Mouse (Mus musculus): ENCODE measurements around the gene Gm20517.
A peak's percentile ranks its signal among the peaks of the same experiment; 100 is the strongest.

- 0 out of 2 replicates have a peak, but pooled peaks have one; percentile 18 for TF ChIP-seq CTCF (conservative IDR thresholded peaks at IDR 0.05; ENCODE audit: insufficient read depth, insufficient read length, low read depth, low read length)
- TF ChIP-seq POLR2A (IDR thresholded peaks at IDR 0.05; ENCODE audit: low read depth, low read length) = no peak
These were observed 5.2 kb upstream of the Gm20517 start for GRCm38 (mm10) chr17:47606220-47606619.
